Mouse (Mus musculus): ENCODE data around the gene Sdhb. TPM values are rescaled to one million over a fixed set of nuclear protein-coding genes. Genes with fewer than 3 reads are reported as not detected.

The Sdhb gene
- polyA plus RNA-seq, 1 experiment from 2014 or later: 457 TPM

- H3K9me3 ChIP-seq: no peaks in the 10 kb centered on the region
- peak; percentile 46 for ATAC-seq
Measured at GRCm38 (mm10) chr4:141021614-141021929, 60.6 kb downstream of the Sdhb start.

GRCm38 (mm10) chr4:141024052-141024451 lies 63.0 kb downstream of the Sdhb start:
- Histone ChIP-seq H3K36me3 (peaks cover 63% of the 10 kb centered on the region), H3K27me3 (no peaks in the 10 kb centered on the region), H3K4me2 (replicated peaks) (no peak overlapping the region), H3K4me1 (replicated peaks) (peaks cover 34% of the 10 kb centered on the region), H3K27ac (no peak overlapping the region), H3K9ac (replicated peaks) (no peak overlapping the region), H3K4me3 (replicated peaks) (no peak overlapping the region), H3K9me3 (no peaks in the 10 kb centered on the region)
- 77% methylated on average over 9 of the region's 9 CpGs for WGBS
- no peak for ATAC-seq

More at GRCm38 (mm10) chr4:141021614-141021929, 60.6 kb downstream of the Sdhb start:
- peak overlapping the region; percentile 50; the same call in 1 of the 2 replicates for H3K9ac ChIP-seq (replicated peaks)
- H3K4me3 ChIP-seq (replicated peaks): no peak overlapping the region
- H3K27me3 ChIP-seq: no peaks in the 10 kb centered on the region
- H3K4me1 ChIP-seq (replicated peaks): peaks cover 40% of the 10 kb centered on the region
- H3K27ac ChIP-seq: peak overlapping the region; percentile 93
- peaks cover 62% of the 10 kb centered on the region for H3K36me3 ChIP-seq
- H3K4me2 ChIP-seq (replicated peaks): peak overlapping the region; percentile 16; the same call in 1 of the 2 replicates
- 45% methylated on average over 11 of the region's 11 CpGs for WGBS

GRCm38 (mm10) chr4:141024992-141025391 lies 64.0 kb downstream of the Sdhb start:
- 79% methylated on average over 27 of the region's 27 CpGs for WGBS
- H3K9me3 ChIP-seq: no peaks in the 10 kb centered on the region
- H3K4me2 ChIP-seq (replicated peaks): no peak overlapping the region
- ATAC-seq: no peak
- no peak overlapping the region for H3K9ac ChIP-seq (replicated peaks)
- no peaks in the 10 kb centered on the region for H3K27me3 ChIP-seq
- H3K4me3 ChIP-seq (replicated peaks): no peak overlapping the region
- peaks cover 67% of the 10 kb centered on the region for H3K36me3 ChIP-seq
- H3K27ac ChIP-seq: no peak overlapping the region
- peaks cover 24% of the 10 kb centered on the region for H3K4me1 ChIP-seq (replicated peaks)

Other genes starting within 250 kb of the Sdhb start
- 0.08 TPM in 1 of 2 replicates, not detected in the other for gene Padi6, start 218.6 kb upstream of the Sdhb start, polyA plus RNA-seq (2015; fragmentation: Nextera tagmentation; extraction: Ambion mirVana)
- 0.19 TPM in 2 replicates for gene Padi4, start 187.0 kb upstream of the Sdhb start, polyA plus RNA-seq (2015; fragmentation: Nextera tagmentation; extraction: Ambion mirVana)
- 0.05 TPM in 1 of 2 replicates, not detected in the other for gene Padi3, start 150.6 kb upstream of the Sdhb start, polyA plus RNA-seq (2015; fragmentation: Nextera tagmentation; extraction: Ambion mirVana)
- not detected in 2 replicates for gene Padi1, start 115.4 kb upstream of the Sdhb start, polyA plus RNA-seq (2015; fragmentation: Nextera tagmentation; extraction: Ambion mirVana)
- 0.93 TPM in 2 replicates for gene Padi2, start 54.9 kb upstream of the Sdhb start, polyA plus RNA-seq (2015; fragmentation: Nextera tagmentation; extraction: Ambion mirVana)
- 118 and 127 TPM in 2 replicates for gene Atp13a2, start 25.7 kb downstream of the Sdhb start, polyA plus RNA-seq (2015; fragmentation: Nextera tagmentation; extraction: Ambion mirVana)
- 181 and 207 TPM in 2 replicates for gene Mfap2, start 49.2 kb downstream of the Sdhb start, polyA plus RNA-seq (2015; fragmentation: Nextera tagmentation; extraction: Ambion mirVana)
- 6.8 and 8.8 TPM in 2 replicates for gene Crocc, start 99.3 kb downstream of the Sdhb start, polyA plus RNA-seq (2015; fragmentation: Nextera tagmentation; extraction: Ambion mirVana)
- gene Necap2, start 117.2 kb downstream of the Sdhb start, polyA plus RNA-seq (2015; fragmentation: Nextera tagmentation; extraction: Ambion mirVana): 47.2 and 52.3 TPM in 2 replicates
- 0.22 TPM in 1 of 2 replicates, not detected in the other for gene Spata21, start 127.1 kb downstream of the Sdhb start, polyA plus RNA-seq (2015; fragmentation: Nextera tagmentation; extraction: Ambion mirVana)
- gene Szrd1, start 178.6 kb downstream of the Sdhb start, polyA plus RNA-seq (2015; fragmentation: Nextera tagmentation; extraction: Ambion mirVana): 26.0 and 30.7 TPM in 2 replicates
- 22.9 and 26.3 TPM in 2 replicates for gene Fbxo42, start 186.7 kb downstream of the Sdhb start, polyA plus RNA-seq (2015; fragmentation: Nextera tagmentation; extraction: Ambion mirVana)